Mouse (Mus musculus): ENCODE measurements around the gene Rgs9bp. TPM values are rescaled to one million over a fixed set of nuclear protein-coding genes. Genes with fewer than 3 reads are reported as not detected.

Rgs9bp gene
- polyA plus RNA-seq, 1 experiment = 4.6 TPM

DNA sequence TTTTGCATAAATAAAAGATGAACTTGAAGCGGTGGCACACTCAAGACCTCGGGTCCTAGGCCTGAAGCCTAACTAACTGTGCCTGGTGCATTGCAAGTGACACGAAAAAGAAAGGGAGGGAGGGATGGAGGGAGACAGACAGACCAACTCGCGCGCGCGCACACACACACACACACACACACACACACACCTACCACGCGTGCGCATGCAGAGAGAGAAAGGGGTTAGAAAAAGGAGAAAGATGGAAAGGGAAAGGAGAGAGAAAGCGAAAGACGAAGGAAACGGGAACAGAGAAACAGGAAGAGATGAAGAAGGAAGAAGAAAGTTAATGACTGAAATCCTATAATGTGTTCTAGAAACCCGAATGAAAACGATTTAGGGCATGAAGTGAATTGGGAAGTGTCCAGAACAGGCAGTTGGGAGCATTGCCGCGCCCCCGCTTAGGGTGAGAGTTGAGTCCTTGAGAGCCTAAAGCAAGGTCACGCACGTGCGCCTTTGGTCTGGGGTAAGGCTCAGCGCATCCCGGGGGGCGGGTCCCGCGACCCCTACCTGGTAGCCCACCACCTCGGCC is 30.7 kb downstream of the Rgs9bp start:
- peak overlapping the region; percentile 31 for H3K27ac ChIP-seq (ENCODE audit: insufficient read depth, low read length)
- H3K36me3 ChIP-seq (ENCODE audit: control insufficient read depth, insufficient read depth, low read length, poor library complexity, severe bottlenecking) = no peaks in the 10 kb centered on the region; the same call in 1 of the 2 replicates
- H3K4me3 ChIP-seq (ENCODE audit: low read depth, low read length) = peak overlapping the region; percentile 82
- no peaks in the 10 kb centered on the region for H3K4me1 ChIP-seq (ENCODE audit: control insufficient read depth, insufficient read depth, low read length)
- H3K27me3 ChIP-seq (ENCODE audit: control insufficient read depth, insufficient read depth, low read length, poor library complexity, severe bottlenecking) = no peaks in the 10 kb centered on the region
- H3K9me3 ChIP-seq (replicated peaks; ENCODE audit: control insufficient read depth, insufficient read depth, low read length, poor library complexity, severe bottlenecking) = no peaks in the 10 kb centered on the region
- peak overlapping the region; percentile 76 for H3K9ac ChIP-seq (ENCODE audit: low read depth, poor library complexity, severe bottlenecking)
- TF ChIP-seq EP300 (IDR thresholded peaks at IDR 0.05; ENCODE audit: insufficient read depth, low read depth, low read length) (no peak), POLR2A (IDR thresholded peaks at IDR 0.05; ENCODE audit: insufficient read depth, low read length) (no peak), CTCF (IDR thresholded peaks at IDR 0.05; ENCODE audit: low read depth, low read length) (no peak)

- Histone ChIP-seq H3K9ac (ENCODE audit: low read depth, poor library complexity, severe bottlenecking) (0 out of 2 replicates have a peak overlapping the region, but pooled peaks have one; percentile 3), H3K4me1 (ENCODE audit: control insufficient read depth, insufficient read depth, low read length) (no peaks in the 10 kb centered on the region), H3K9me3 (replicated peaks; ENCODE audit: control insufficient read depth, insufficient read depth, low read length, poor library complexity, severe bottlenecking) (no peaks in the 10 kb centered on the region), H3K4me3 (ENCODE audit: low read depth, low read length) (peak overlapping the region; percentile 82), H3K36me3 (ENCODE audit: control insufficient read depth, insufficient read depth, low read length, poor library complexity, severe bottlenecking) (no peaks in the 10 kb centered on the region; the same call in none of the 2 replicates), H3K27ac (ENCODE audit: insufficient read depth, low read length) (peak overlapping the region; percentile 9; the same call in 1 of the 2 replicates), H3K27me3 (ENCODE audit: control insufficient read depth, insufficient read depth, low read length, poor library complexity, severe bottlenecking) (no peaks in the 10 kb centered on the region)
- TF ChIP-seq EP300 (IDR thresholded peaks at IDR 0.05; ENCODE audit: insufficient read depth, low read depth, low read length) = no peak
These were observed 31.4 kb downstream of the Rgs9bp start for GRCm38 (mm10) chr7:35553751-35554604.

DNA sequence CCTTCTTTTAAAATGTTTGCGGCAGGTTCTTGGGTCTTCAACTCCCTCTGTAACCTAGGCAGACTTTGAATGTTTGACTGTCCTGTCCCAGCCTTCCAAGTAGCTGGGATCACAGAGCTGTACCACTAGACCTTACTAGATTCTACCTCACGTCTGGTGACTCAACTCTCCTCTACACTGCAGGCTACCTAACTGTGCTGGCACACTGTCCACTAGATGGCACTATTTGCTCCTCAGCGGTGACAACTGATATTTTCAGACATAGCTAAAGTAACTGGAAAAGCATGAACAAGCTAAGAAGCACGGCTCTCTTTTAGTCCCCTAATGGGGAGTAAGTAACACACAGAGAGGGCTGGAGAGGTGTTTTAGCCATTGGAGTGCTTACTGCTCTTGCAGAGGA is 39.5 kb downstream of the Rgs9bp start:
- H3K36me3 ChIP-seq (ENCODE audit: control insufficient read depth, insufficient read depth, low read length, poor library complexity, severe bottlenecking) = peaks cover 10% of the 10 kb centered on the region
- H3K27me3 ChIP-seq (ENCODE audit: control insufficient read depth, insufficient read depth, low read length, poor library complexity, severe bottlenecking) = no peaks in the 10 kb centered on the region
- H3K4me1 ChIP-seq (ENCODE audit: control insufficient read depth, insufficient read depth, low read length) = no peaks in the 10 kb centered on the region
- H3K4me3 ChIP-seq (ENCODE audit: low read depth, low read length) = no peak overlapping the region
- H3K9me3 ChIP-seq (replicated peaks; ENCODE audit: control insufficient read depth, insufficient read depth, low read length, poor library complexity, severe bottlenecking) = no peaks in the 10 kb centered on the region
- peak overlapping the region; percentile 37 for H3K27ac ChIP-seq (ENCODE audit: insufficient read depth, low read length)
- H3K9ac ChIP-seq (ENCODE audit: low read depth, poor library complexity, severe bottlenecking) = no peak overlapping the region
- TF ChIP-seq CTCF (IDR thresholded peaks at IDR 0.05; ENCODE audit: low read depth, low read length) (peak; percentile 72), POLR2A (IDR thresholded peaks at IDR 0.05; ENCODE audit: insufficient read depth, low read length) (no peak)

- H3K36me3 ChIP-seq (ENCODE audit: control insufficient read depth, insufficient read depth, low read length, poor library complexity, severe bottlenecking) = no peaks in the 10 kb centered on the region
- no peak within 1 kb of the TSS for H3K27ac ChIP-seq (ENCODE audit: insufficient read depth, low read length)
- TF ChIP-seq EP300 (IDR thresholded peaks at IDR 0.05; ENCODE audit: insufficient read depth, low read depth, low read length) (peak; percentile 71; the same call in 1 of the 2 replicates), CTCF (IDR thresholded peaks at IDR 0.05; ENCODE audit: low read depth, low read length) (peak; percentile 94), POLR2A (IDR thresholded peaks at IDR 0.05; ENCODE audit: insufficient read depth, low read length) (no peak)
- no peaks in the 10 kb centered on the region for H3K27me3 ChIP-seq (ENCODE audit: control insufficient read depth, insufficient read depth, low read length, poor library complexity, severe bottlenecking)
- H3K4me1 ChIP-seq (ENCODE audit: control insufficient read depth, insufficient read depth, low read length) = peaks cover 1% of the 10 kb centered on the region
- H3K9ac ChIP-seq (ENCODE audit: low read depth, poor library complexity, severe bottlenecking) = 0 out of 2 replicates have a peak within 1 kb of the TSS, but pooled peaks have one; percentile 1
- peak within 1 kb of the TSS; percentile 48 for H3K4me3 ChIP-seq (ENCODE audit: low read depth, low read length)
- no peaks in the 10 kb centered on the region for H3K9me3 ChIP-seq (replicated peaks; ENCODE audit: control insufficient read depth, insufficient read depth, low read length, poor library complexity, severe bottlenecking)
These were observed 47.8 kb downstream of the Rgs9bp start, which contains the start of gene Tdrd12 for GRCm38 (mm10) chr7:35537562-35537961. Tdrd12 (minus strand) TSS chr7:35537745.

GRCm38 (mm10) chr7:35535750-35536512 is 49.5 kb downstream of the Rgs9bp start:
- H3K4me1 ChIP-seq (ENCODE audit: control insufficient read depth, insufficient read depth, low read length) = peaks cover 1% of the 10 kb centered on the region
- no peaks in the 10 kb centered on the region for H3K27me3 ChIP-seq (ENCODE audit: control insufficient read depth, insufficient read depth, low read length, poor library complexity, severe bottlenecking)
- no peak for TF ChIP-seq POLR2A (IDR thresholded peaks at IDR 0.05; ENCODE audit: insufficient read depth, low read length)
- TF ChIP-seq CTCF (IDR thresholded peaks at IDR 0.05; ENCODE audit: low read depth, low read length) = no peak
- no peak for TF ChIP-seq EP300 (IDR thresholded peaks at IDR 0.05; ENCODE audit: insufficient read depth, low read depth, low read length)
- H3K4me3 ChIP-seq (ENCODE audit: low read depth, low read length) = peak overlapping the region; percentile 44
- no peaks in the 10 kb centered on the region for H3K9me3 ChIP-seq (replicated peaks; ENCODE audit: control insufficient read depth, insufficient read depth, low read length, poor library complexity, severe bottlenecking)
- H3K36me3 ChIP-seq (ENCODE audit: control insufficient read depth, insufficient read depth, low read length, poor library complexity, severe bottlenecking) = no peaks in the 10 kb centered on the region
- H3K27ac ChIP-seq (ENCODE audit: insufficient read depth, low read length) = peak overlapping the region; percentile 48; the same call in 1 of the 2 replicates
- 0 out of 2 replicates have a peak overlapping the region, but pooled peaks have one; percentile 15 for H3K9ac ChIP-seq (ENCODE audit: low read depth, poor library complexity, severe bottlenecking)

Data from ES-Bruce4 (cell line).